Comparison of ENCODE assay signal across 26 mouse cellular contexts in the genomic region with DNA sequence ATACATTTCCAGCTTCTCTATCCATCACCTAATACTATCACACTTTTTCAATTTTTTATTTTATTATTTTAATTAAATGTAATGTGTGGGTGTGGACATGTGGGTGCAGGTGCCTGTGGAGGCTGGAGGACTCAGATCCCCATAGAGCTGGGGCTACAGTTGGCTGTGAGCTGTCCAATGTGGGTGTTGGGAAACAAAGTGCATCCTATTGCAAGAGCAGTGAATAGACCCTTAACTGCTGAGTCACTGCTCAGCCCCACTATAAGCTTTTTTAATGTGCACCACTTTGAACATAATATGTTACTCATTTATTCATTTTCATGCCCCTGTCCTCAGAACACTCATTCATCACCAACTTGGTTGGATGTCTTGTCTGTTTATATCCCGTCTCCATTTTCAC.
DNase-seq lines count a peak whose midpoint lies in the region; ATAC-seq and TF ChIP-seq lines count a peak whose summit lies in the region.
"Had no signal": no experiment of that assay in that cellular context is flagged by ENCODE, and none has a peak within 500 bp of the region (broad histone marks: within the 10 kb centered on the region; RNA-seq: fewer than 3 reads in every experiment).

No protein-coding gene starts in this region.

- H3K4me2 ChIP-seq in liver, embryonic 11.5 days = no peak overlapping the region
- H3K4me2 ChIP-seq in liver, postnatal 0 days (ENCODE audit: low read depth, low read length) = no peak overlapping the region
- H3K4me2 ChIP-seq: forebrain, embryonic 13.5 days; heart, embryonic 12.5 days; heart, embryonic 15.5 days; hindbrain, embryonic 14.5 days had no signal

- CTCF ChIA-PET in Patski (lab: Charles Lee) = interaction anchor here (1.2 to 1.6 kb wide), 3 partner anchors 8 to 11 kb away, joined by 3 to 4 read pairs (median 3); no protein-coding TSS in a partner anchor

- TF ChIP-seq CTCF in liver, postnatal 0 days (IDR thresholded peaks at IDR 0.05; ENCODE audit: low read depth) = no peak
- TF ChIP-seq CTCF in Patski (IDR thresholded peaks at IDR 0.05) = no peak

- H3K27me3 ChIP-seq in liver, embryonic 11.5 days (replicated peaks; ENCODE audit: control insufficient read depth, insufficient read depth, low read length) = no peaks in the 10 kb centered on the region
- H3K27me3 ChIP-seq in liver, postnatal 0 days (ENCODE audit: insufficient read depth, low read length) = no peaks in the 10 kb centered on the region
- H3K27me3 ChIP-seq in Patski = no peaks in the 10 kb centered on the region
- H3K27me3 ChIP-seq: forebrain, embryonic 13.5 days; heart, embryonic 12.5 days; heart, embryonic 15.5 days had no signal

- 89% methylated on average over 1 of the region's 1 CpGs for WGBS in liver, embryonic 11.5 days
- WGBS in liver, postnatal 0 days (ENCODE audit: insufficient replicate concordance) = 86% methylated on average over 1 of the region's 1 CpGs

- no peak overlapping the region for H3K4me3 ChIP-seq in liver, embryonic 11.5 days (ENCODE audit: low read depth, low read length)
- H3K4me3 ChIP-seq in liver, postnatal 0 days (ENCODE audit: low read depth, low read length) = no peak overlapping the region
- H3K4me3 ChIP-seq: forebrain, embryonic 10.5 days; forebrain, embryonic 13.5 days; heart, embryonic 12.5 days; heart, embryonic 15.5 days had no signal

- intact Hi-C loops in gastrocnemius, postnatal 14 days (cut with DNase I; ENCODE audit: low total_unique reads) = loop anchor here (10.0 kb wide), 2 partner anchors 236 to 436 kb away; no protein-coding TSS in a partner anchor

- no peaks in the 10 kb centered on the region for H3K36me3 ChIP-seq in liver, embryonic 11.5 days (ENCODE audit: control insufficient read depth, insufficient read depth, low read length)
- no peaks in the 10 kb centered on the region for H3K36me3 ChIP-seq in liver, postnatal 0 days (replicated peaks; ENCODE audit: insufficient read depth, low read length)
- H3K36me3 ChIP-seq: forebrain, embryonic 10.5 days; heart, embryonic 12.5 days; heart, embryonic 15.5 days had no signal

- POLR2A ChIA-PET in Patski (lab: Charles Lee) = no interaction called here

- H3K9ac ChIP-seq in liver, embryonic 11.5 days (ENCODE audit: low read depth, low read length) = no peak overlapping the region
- H3K9ac ChIP-seq in liver, postnatal 0 days (replicated peaks) = no peak overlapping the region
- H3K9ac ChIP-seq: forebrain, embryonic 13.5 days; heart, embryonic 12.5 days; heart, embryonic 15.5 days; hindbrain, embryonic 14.5 days had no signal

- no peaks in the 10 kb centered on the region for H3K4me1 ChIP-seq in liver, embryonic 11.5 days (replicated peaks; ENCODE audit: control insufficient read depth, insufficient read depth, low read length)
- H3K4me1 ChIP-seq in liver, postnatal 0 days (ENCODE audit: insufficient read depth) = no peaks in the 10 kb centered on the region
- H3K4me1 ChIP-seq: forebrain, embryonic 10.5 days; forebrain, embryonic 13.5 days had no signal

- no peak overlapping the region for H3K27ac ChIP-seq in liver, embryonic 11.5 days (ENCODE audit: low read depth, low read length)
- H3K27ac ChIP-seq in liver, postnatal 0 days (ENCODE audit: low read depth) = no peak overlapping the region
- H3K27ac ChIP-seq: forebrain, embryonic 10.5 days; forebrain, embryonic 13.5 days; heart, embryonic 15.5 days; hindbrain, embryonic 14.5 days; hindbrain, postnatal 0 days had no signal

- peak; percentile 19 for DNase-seq in liver, embryonic 11.5 days (ENCODE audit: low spot score)
- no peak for DNase-seq in liver, postnatal 0 days
- no peak for DNase-seq in Patski (ENCODE audit: low read depth, low spot score)
- no peak for DNase-seq in gastrocnemius, postnatal 14 days
- no peak for DNase-seq in thymus, postnatal 0 days (ENCODE audit: low spot score)
- no peak for DNase-seq in embryo, embryonic 9.5 days (ENCODE audit: extremely low spot score)
- DNase-seq: adrenal gland, postnatal 10 days; cerebellum, adult 11 months; cerebellum, adult 2 months; cerebellum, adult 9-11 months; cerebellum, postnatal 25 days; embryo, embryonic 11 days; gastrocnemius, postnatal 10 days; heart, adult 18-20 months; heart, postnatal 10 days; heart, postnatal 36 days had no signal

- H3K9me3 ChIP-seq in liver, embryonic 11.5 days (ENCODE audit: control insufficient read depth, low read length) = no peaks in the 10 kb centered on the region
- no peaks in the 10 kb centered on the region for H3K9me3 ChIP-seq in liver, postnatal 0 days (ENCODE audit: low read length)
- H3K9me3 ChIP-seq: forebrain, embryonic 10.5 days; forebrain, embryonic 13.5 days; heart, embryonic 12.5 days; heart, embryonic 15.5 days had no signal

- no peak for TF ChIP-seq EP300 in liver, postnatal 0 days (IDR thresholded peaks at IDR 0.05; ENCODE audit: low read depth)

- ATAC-seq in liver, embryonic 11.5 days (replicated peaks; ENCODE audit: low FRiP score) = no peak
- no peak for ATAC-seq in liver, postnatal 0 days
- peak; percentile 57 for ATAC-seq in Patski
- ATAC-seq in hematopoietic stem cell, adult 5-6 weeks (replicated peaks in 1 of 2; ENCODE audit: insufficient read depth in 1 of 2, low FRiP score in 2 of 2, low TSS enrichment in 1 of 2, low read depth in 1 of 2, poor library complexity in 2 of 2, severe bottlenecking in 2 of 2) = peak; percentile 22 to 46; a peak in 1 of 4 replicates
- ATAC-seq: CD4-positive, CD25-positive, alpha-beta regulatory T cell, adult 4 months; forebrain, embryonic 13.5 days; forebrain, embryonic 16.5 days; hindbrain, postnatal 0 days; inflammation-experienced regulatory T-cells, adult 6 months had no signal

- in situ Hi-C loops in Patski (cut with MboI; ENCODE audit: low pct_unique_long_range_greater_than_20kb) = no loop called here

Comparison
In these comparisons a context has a peak if more than half of its experiments do, and no peak if none do; other contexts are left out.
1. ATAC-seq: peak in Patski (single experiment) and hematopoietic stem cell, adult 5-6 weeks (2 of 2); none in liver, embryonic 11.5 days (single experiment) and liver, postnatal 0 days (single experiment).